Mouse (Mus musculus): Measurements from ENCODE around the gene Cntln. TPM values are rescaled to one million over a fixed set of nuclear protein-coding genes. Genes with fewer than 3 reads are reported as not detected.

Cntln gene
- polyA plus RNA-seq (2012; rRNA removed), result 0.40 and 0.45 TPM in 2 replicates

GRCm38 (mm10) chr4:84884111-84884538 lies at the start of gene Cntln:
TSS of gene Cntln (plus strand) at chr4:84884309.
- WGBS, result 1% methylated on average over 50 of the region's 50 CpGs
- peak; percentile 25 for DNase-seq (ENCODE audit: low read depth, low spot score)

GRCm38 (mm10) chr4:84836979-84837378 lies 47.1 kb upstream of the Cntln start:
- DNase-seq (ENCODE audit: low read depth, low spot score), result peak; percentile 4
- WGBS, result 32% methylated on average over 5 of the region's 5 CpGs

- no peak for DNase-seq (ENCODE audit: low read depth, low spot score)
- 81% methylated on average over 3 of the region's 3 CpGs for WGBS
Observed at GRCm38 (mm10) chr4:84838545-84838944, 45.6 kb upstream of the Cntln start.

GRCm38 (mm10) chr4:84839466-84839865 lies 44.6 kb upstream of the Cntln start:
- no peak for DNase-seq (ENCODE audit: low read depth, low spot score)
- WGBS, result 51% methylated on average over 2 of the region's 2 CpGs

- no peak for DNase-seq (ENCODE audit: low read depth, low spot score)
- 82% methylated on average over 2 of the region's 2 CpGs for WGBS
Observed at GRCm38 (mm10) chr4:84857588-84857987, 26.5 kb upstream of the Cntln start.

GRCm38 (mm10) chr4:84876347-84876746 lies 7.8 kb upstream of the Cntln start:
- WGBS, result 8% methylated on average over 3 of the region's 3 CpGs
- no peak for DNase-seq (ENCODE audit: low read depth, low spot score)

GRCm38 (mm10) chr4:84883646-84884045 lies 463 bp upstream of the Cntln start:
- no peak for DNase-seq (ENCODE audit: low read depth, low spot score)
- WGBS, result 76% methylated on average over 12 of the region's 12 CpGs

GRCm38 (mm10) chr4:84884539-84885270 lies 596 bp downstream of the Cntln start:
- no peak for DNase-seq (ENCODE audit: low read depth, low spot score)
- 2% methylated on average over 60 of the region's 60 CpGs for WGBS

- DNase-seq (ENCODE audit: low read depth, low spot score), result no peak
- WGBS, result 56% methylated on average over 1 of the region's 1 CpGs
Observed at GRCm38 (mm10) chr4:84885271-84885540, 1.1 kb downstream of the Cntln start.

- no peak for DNase-seq (ENCODE audit: low read depth, low spot score)
- 94% methylated on average over 1 of the region's 1 CpGs for WGBS
Observed at GRCm38 (mm10) chr4:84918393-84918792, 34.3 kb downstream of the Cntln start.

- DNase-seq (ENCODE audit: low read depth, low spot score), result no peak
- 92% methylated on average over 6 of the region's 6 CpGs for WGBS
Observed at GRCm38 (mm10) chr4:84934342-84934929, 50.3 kb downstream of the Cntln start.

- WGBS, result 79% methylated on average over 2 of the region's 2 CpGs
- no peak for DNase-seq (ENCODE audit: low read depth, low spot score)
Observed at GRCm38 (mm10) chr4:84942059-84942458, 58.0 kb downstream of the Cntln start.

GRCm38 (mm10) chr4:84942651-84943050 lies 58.5 kb downstream of the Cntln start:
- 75% methylated on average over 2 of the region's 2 CpGs for WGBS

GRCm38 (mm10) chr4:84944100-84944499 lies 60.0 kb downstream of the Cntln start:
- WGBS, result 86% methylated on average over 4 of the region's 4 CpGs
- DNase-seq (ENCODE audit: low read depth, low spot score), result no peak

More at GRCm38 (mm10) chr4:84942651-84943050, 58.5 kb downstream of the Cntln start:
- no peak for DNase-seq (ENCODE audit: low read depth, low spot score)

- DNase-seq (ENCODE audit: low read depth, low spot score), result no peak
- 86% methylated on average over 3 of the region's 3 CpGs for WGBS
Observed at GRCm38 (mm10) chr4:84946450-84946849, 62.3 kb downstream of the Cntln start.

- WGBS, result 71% methylated on average over 7 of the region's 7 CpGs
- no peak for DNase-seq (ENCODE audit: low read depth, low spot score)
Observed at GRCm38 (mm10) chr4:84976875-84977646, 93.0 kb downstream of the Cntln start.

GRCm38 (mm10) chr4:84995520-84996348 lies 111.6 kb downstream of the Cntln start:
- DNase-seq (ENCODE audit: low read depth, low spot score), result no peak
- WGBS, result 85% methylated on average over 10 of the region's 10 CpGs

- DNase-seq (ENCODE audit: low read depth, low spot score), result no peak
- WGBS, result 76% methylated on average over 6 of the region's 6 CpGs
Observed at GRCm38 (mm10) chr4:85005581-85005980, 121.5 kb downstream of the Cntln start.

GRCm38 (mm10) chr4:85006789-85007188 lies 122.7 kb downstream of the Cntln start:
- no peak for DNase-seq (ENCODE audit: low read depth, low spot score)
- 83% methylated on average over 3 of the region's 3 CpGs for WGBS

GRCm38 (mm10) chr4:85010846-85011245 lies 126.7 kb downstream of the Cntln start:
- DNase-seq (ENCODE audit: low read depth, low spot score), result no peak

All from large intestine, adult 2 months (tissue).